Mouse (Mus musculus) C2C12 (cell line): Measurements from ENCODE around the gene Zbtb12. TPM values are rescaled to one million over a fixed set of nuclear protein-coding genes. Genes with fewer than 3 reads are reported as not detected.

Experiments used
- H3K27me3 ChIP-seq: one replicate; pipeline ENCODE4 v1.6.1; 2011; ENCODE audit not compliant: control insufficient read depth, insufficient read depth, insufficient read length
- H3K36me3 ChIP-seq: one replicate; pipeline ENCODE4 v1.6.1; 2011; ENCODE audit not compliant: control insufficient read depth, insufficient read depth
- H3K4me3 ChIP-seq: one replicate; pipeline ENCODE4 v1.5.1; 2011; ENCODE audit warnings: mild to moderate bottlenecking, control low read depth; ENCODE audit not compliant: poor library complexity, insufficient read depth, severe bottlenecking
- H3K79me2 ChIP-seq: one replicate; pipeline ENCODE4 v1.6.1; 2011; ENCODE audit not compliant: control insufficient read depth, insufficient read depth
- H3K79me3 ChIP-seq: one replicate; pipeline ENCODE4 v1.6.1; 2011; ENCODE audit warnings: low read depth, control low read depth
- H3ac ChIP-seq: one replicate; pipeline ENCODE3; 2011; ENCODE audit warnings: low read depth; ENCODE audit not compliant: control insufficient read depth, insufficient read length
- CEBPB ChIP-seq: IDR thresholded peaks from one replicate; pipeline ENCODE4 v1.6.1; 2011; ENCODE audit warnings: low read depth, mild to moderate bottlenecking, control low read depth, moderate library complexity
- CTCF ChIP-seq: IDR thresholded peaks from one replicate; pipeline ENCODE4 v1.5.1; 2011; ENCODE audit not compliant: control insufficient read depth, insufficient read depth, insufficient read length
- FOSL1 ChIP-seq: IDR thresholded peaks from one replicate; pipeline ENCODE4 v1.8.0; 2011; ENCODE audit warnings: mild to moderate bottlenecking, low read length; ENCODE audit not compliant: poor library complexity, insufficient read depth, severe bottlenecking
- MAX ChIP-seq: IDR thresholded peaks from one replicate; pipeline ENCODE4 v1.6.1; 2011; ENCODE audit warnings: mild to moderate bottlenecking, control low read depth
- MYOD1 ChIP-seq: IDR thresholded peaks from one replicate; pipeline ENCODE4 v1.6.1; 2011; ENCODE audit warnings: low read depth; ENCODE audit not compliant: control insufficient read depth, insufficient read length
- MYOG ChIP-seq: IDR thresholded peaks from one replicate; pipeline ENCODE4 v1.6.1; 2011; ENCODE audit not compliant: control insufficient read depth, insufficient read length; ENCODE audit errors: extremely low read depth
- USF1 ChIP-seq: IDR thresholded peaks from one replicate; pipeline ENCODE4 v1.6.1; 2011; ENCODE audit warnings: low read depth, mild to moderate bottlenecking, control low read depth, moderate library complexity
- polyA plus RNA-seq: library from polyadenylated mRNA; unstranded; fragments of >200 nt; fragmentation: generic; extraction: Trizol; gene quantifications from one replicate; pipeline ENCODE4 v1.2.1, GENCODE M21; 2012; ENCODE audit warnings: missing spikeins

The Zbtb12 gene
- polyA plus RNA-seq, 1 experiment: 15.2 TPM

DNA sequence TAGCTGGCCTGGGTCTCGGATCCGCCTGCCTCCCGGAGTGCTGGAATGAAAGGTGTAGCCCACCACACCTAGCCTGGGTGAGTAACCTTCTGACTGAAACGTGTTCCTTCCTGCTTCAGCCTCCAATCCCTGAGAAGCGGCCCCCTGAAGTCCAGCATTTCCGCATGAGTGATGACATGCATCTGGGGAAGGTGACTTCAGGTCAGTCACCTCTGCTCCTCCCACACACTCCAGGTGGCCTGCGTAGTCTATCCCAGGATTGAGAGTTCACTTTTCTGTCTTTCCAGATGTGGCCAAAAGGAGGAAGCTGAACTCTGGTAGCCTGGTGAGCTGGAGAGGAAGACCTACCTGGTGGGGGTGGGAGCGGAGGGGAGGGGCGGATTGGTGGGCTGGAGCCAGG, 23.6 kb downstream of the Zbtb12 start:
- no peak for TF ChIP-seq MAX
- no peak for TF ChIP-seq USF1
- no peak for TF ChIP-seq CTCF
- no peak for TF ChIP-seq CEBPB
- no peak for TF ChIP-seq FOSL1
- no peak for TF ChIP-seq MYOD1
- TF ChIP-seq MYOG: no peak
- H3K79me2 ChIP-seq: peaks cover 33% of the 10 kb centered on the region
- H3ac ChIP-seq: no peak overlapping the region
- H3K27me3 ChIP-seq: no peaks in the 10 kb centered on the region
- H3K79me3 ChIP-seq: peaks cover 24% of the 10 kb centered on the region
- no peak overlapping the region for H3K4me3 ChIP-seq
- peaks cover 41% of the 10 kb centered on the region for H3K36me3 ChIP-seq

DNA sequence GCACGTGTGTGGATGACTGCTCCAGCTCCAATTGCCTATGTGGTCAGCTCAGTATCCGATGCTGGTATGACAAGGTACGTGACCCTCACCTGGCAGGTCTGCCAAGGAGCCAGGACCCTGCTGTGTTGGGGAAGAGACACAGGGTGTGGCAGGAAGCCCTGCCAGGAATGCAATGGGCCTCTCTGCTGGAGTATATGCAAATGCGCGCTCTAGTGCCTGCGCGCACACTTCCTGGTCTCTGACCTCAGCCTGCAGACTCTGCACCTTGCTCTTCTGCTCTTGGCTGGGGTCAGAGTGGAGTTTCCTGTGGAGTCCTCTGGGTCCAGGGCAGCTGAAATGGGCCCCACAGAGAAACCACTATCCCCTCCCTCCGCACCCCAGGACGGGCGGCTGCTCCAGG, 31.7 kb downstream of the Zbtb12 start:
- Histone ChIP-seq H3K27me3 (no peaks in the 10 kb centered on the region), H3K36me3 (peaks cover 68% of the 10 kb centered on the region), H3K79me3 (no peaks in the 10 kb centered on the region), H3K79me2 (no peaks in the 10 kb centered on the region), H3K4me3 (no peak overlapping the region), H3ac (no peak overlapping the region)
- TF ChIP-seq CTCF (no peak), CEBPB (no peak), MYOD1 (no peak), MYOG (no peak), MAX (no peak), FOSL1 (no peak)

- no peak overlapping the region for H3K4me3 ChIP-seq
- TF ChIP-seq MYOG (no peak), CTCF (peak; percentile 92)
Measured at GRCm38 (mm10) chr17:34911945-34912351, 32.7 kb downstream of the Zbtb12 start.

DNA sequence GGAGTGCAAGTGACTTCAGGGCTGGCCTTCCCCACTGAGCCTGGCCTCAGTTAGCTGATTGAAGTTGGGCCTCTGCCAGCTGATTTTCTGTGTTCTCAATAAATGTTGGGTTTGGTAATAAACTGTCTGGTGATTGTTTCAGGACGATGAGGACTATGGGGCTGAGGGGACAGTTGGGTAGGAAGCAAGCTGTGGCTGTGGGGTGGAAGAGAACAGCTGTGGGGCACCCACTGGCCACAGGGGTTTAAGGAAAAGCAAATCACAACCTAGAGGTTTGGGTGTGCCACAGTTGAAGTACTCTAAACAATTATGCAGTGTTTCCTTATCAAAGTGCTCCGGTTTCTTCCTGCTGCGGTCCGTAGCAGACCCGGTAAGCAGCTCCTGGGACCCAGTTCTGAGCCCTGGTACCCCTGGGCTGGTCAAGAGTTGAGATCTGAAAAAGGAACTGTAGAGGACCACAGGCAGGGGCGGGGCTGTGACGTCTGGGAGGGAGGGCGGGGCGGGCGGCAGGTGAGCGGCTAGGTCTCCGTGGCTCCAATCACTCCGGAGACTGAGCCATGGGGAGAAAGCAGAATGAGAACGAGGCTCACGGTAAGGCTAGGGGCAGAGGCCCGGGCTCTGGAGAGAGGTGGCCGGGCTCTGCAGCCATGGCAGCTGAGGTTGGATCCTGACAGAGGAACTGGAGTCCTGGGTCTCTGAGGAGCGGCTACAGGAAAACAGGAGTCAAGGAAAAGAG, 34.8 kb downstream of the Zbtb12 start, which contains the start of gene Slc44a4:
TSS of gene Slc44a4 (plus strand) at position 537 of the 736 bp plus-strand sequence.
- no peaks in the 10 kb centered on the region for H3K27me3 ChIP-seq
- peaks cover 45% of the 10 kb centered on the region for H3K36me3 ChIP-seq
- H3K79me3 ChIP-seq: no peaks in the 10 kb centered on the region
- TF ChIP-seq MYOD1 (no peak), CTCF (no peak), CEBPB (no peak), MAX (no peak), FOSL1 (no peak), MYOG (no peak), USF1 (no peak)
- H3K4me3 ChIP-seq: no peak within 1 kb of the TSS
- no peak within 1 kb of the TSS for H3ac ChIP-seq
- H3K79me2 ChIP-seq: no peaks in the 10 kb centered on the region

More at GRCm38 (mm10) chr17:34911945-34912351, 32.7 kb downstream of the Zbtb12 start:
- no peaks in the 10 kb centered on the region for H3K79me3 ChIP-seq
- peaks cover 65% of the 10 kb centered on the region for H3K36me3 ChIP-seq
- no peak overlapping the region for H3ac ChIP-seq
- H3K79me2 ChIP-seq: no peaks in the 10 kb centered on the region
- H3K27me3 ChIP-seq: no peaks in the 10 kb centered on the region

- peaks cover 35% of the 10 kb centered on the region for H3K36me3 ChIP-seq
- no peak for TF ChIP-seq MAX
- TF ChIP-seq USF1: no peak
- TF ChIP-seq MYOD1: no peak
- TF ChIP-seq MYOG: no peak
- no peak for TF ChIP-seq FOSL1
- TF ChIP-seq CTCF: no peak
- TF ChIP-seq CEBPB: no peak
- no peaks in the 10 kb centered on the region for H3K27me3 ChIP-seq
- no peak overlapping the region for H3ac ChIP-seq
- no peaks in the 10 kb centered on the region for H3K79me2 ChIP-seq
- H3K4me3 ChIP-seq: no peak overlapping the region
- no peaks in the 10 kb centered on the region for H3K79me3 ChIP-seq
Measured at GRCm38 (mm10) chr17:34915410-34915831, 36.1 kb downstream of the Zbtb12 start.

DNA sequence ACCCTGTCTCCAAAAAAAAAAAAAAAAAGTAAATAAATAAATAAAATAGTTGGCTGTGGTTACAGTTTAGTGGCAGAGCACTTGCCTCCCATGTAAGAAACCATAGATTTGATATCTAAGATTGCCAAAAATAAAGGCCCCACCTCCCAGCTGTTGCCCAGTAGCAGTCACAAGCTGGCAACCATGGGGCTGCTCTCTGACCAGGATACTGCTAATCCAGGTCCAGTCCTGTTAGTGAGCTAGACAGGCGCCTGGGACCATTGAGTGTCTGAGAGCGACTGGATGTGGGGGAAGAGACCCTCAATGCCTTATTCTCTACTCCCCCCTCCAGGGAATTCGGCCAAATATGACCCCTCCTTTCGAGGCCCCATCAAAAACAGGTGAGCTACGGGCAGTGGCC, 37.0 kb downstream of the Zbtb12 start:
- Histone ChIP-seq H3K4me3 (no peak overlapping the region), H3ac (no peak overlapping the region), H3K36me3 (peaks cover 28% of the 10 kb centered on the region), H3K79me2 (no peaks in the 10 kb centered on the region), H3K79me3 (no peaks in the 10 kb centered on the region), H3K27me3 (no peaks in the 10 kb centered on the region)
- TF ChIP-seq CTCF (no peak), MYOD1 (no peak), CEBPB (no peak), FOSL1 (no peak), MYOG (no peak), USF1 (no peak), MAX (no peak)
